Mouse (Mus musculus) kidney, adult 8-10 months (tissue): ENCODE data around the gene Pdrg1.
A peak's percentile ranks its signal among the peaks of the same experiment; 100 is the strongest.

Experiments
- DNase-seq, 2 experiments: peaks; one replicate each; pipeline ENCODE4 v3.0.0; 2022

Gene Pdrg1

DNA sequence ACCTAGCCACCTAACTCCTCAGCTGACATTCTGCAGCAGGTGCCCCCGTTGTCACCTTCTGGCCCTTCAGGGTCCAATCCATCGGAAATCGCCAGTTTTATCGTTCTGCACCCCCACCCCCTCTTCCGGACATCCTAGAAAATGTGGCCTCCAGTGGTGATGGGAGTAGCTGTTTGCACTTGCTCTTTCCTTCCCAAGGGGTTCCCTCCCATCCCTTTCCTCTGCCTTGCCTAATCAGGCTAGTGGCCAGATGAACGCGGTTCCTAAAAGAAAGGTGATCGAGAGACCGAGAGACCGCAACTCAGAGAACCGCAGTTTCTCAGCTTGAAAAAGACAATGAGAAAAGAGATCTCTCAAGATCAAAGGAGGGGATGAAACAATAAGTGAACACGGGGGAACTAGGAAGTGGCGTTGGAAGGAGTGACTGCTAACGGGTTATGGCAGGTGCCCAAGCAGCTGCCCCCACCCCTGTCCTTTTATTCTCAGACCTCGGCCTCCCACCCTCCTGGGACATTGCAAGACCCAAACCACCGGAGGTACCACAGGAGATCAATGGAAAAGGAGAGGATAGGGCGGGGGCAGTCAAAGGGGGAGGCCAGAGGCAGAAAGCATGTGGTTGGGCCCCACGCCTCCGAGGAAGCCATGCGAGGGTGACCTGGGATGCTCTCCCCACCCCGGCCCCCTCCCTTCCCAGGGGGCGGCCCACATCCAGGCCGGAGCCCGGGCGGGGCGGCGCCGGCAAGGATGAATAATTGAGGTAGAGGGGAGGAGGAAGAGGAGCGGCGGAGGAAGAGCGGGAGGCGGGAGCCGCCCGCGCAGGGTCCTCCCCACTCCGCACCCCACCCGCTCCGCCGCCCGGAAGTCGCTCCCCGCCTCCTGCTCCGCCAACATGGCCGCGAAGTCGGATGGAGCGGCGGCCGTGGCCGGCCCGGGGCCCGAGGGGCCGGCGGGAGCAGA, 16.2 kb upstream of the Pdrg1 start, which contains the start of gene Xkr7:
Gene Xkr7 (plus strand): TSS at position 727 of the 957 bp plus-strand sequence.
- DNase-seq = no peak

DNA sequence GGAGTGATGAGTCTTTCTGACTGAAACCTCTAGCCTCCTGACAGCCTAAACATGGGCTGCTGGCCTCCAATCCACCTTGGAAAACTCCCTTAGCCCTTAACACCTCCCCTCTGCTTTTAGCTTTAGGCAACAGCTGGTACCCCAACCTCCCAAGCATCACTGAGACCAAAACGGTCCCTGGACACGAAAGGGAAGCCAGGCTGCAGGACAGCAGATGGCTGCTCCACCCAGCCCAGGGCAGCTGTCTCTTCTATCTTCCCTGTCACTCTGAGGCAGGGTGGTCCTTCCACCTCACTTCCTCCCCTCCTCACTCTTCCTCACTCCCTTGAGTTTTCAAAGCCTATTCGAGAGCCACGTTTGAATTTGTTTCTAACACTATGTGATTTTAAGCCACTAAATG, 15.2 kb upstream of the Pdrg1 start:
- no peak for DNase-seq

DNA sequence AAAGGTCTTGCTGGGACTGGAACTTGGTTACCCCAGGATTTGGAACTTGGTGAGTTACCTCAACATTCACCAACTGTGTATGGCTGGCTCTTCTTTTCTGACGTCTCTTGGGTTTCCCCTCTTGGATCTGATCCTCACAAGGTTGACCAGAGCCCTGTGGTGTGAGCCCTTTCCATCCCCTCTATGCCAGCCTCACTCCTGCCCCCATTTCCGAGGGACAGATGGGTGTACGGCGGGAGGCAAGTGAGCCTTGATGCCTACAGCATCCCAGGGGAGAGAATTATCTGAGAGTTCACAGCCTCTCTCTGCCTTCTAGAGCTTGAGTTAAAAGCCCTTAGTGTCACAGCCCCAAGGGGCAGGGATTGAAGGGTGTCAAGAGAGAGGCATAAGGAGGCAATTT, 12.3 kb upstream of the Pdrg1 start:
- no peak for DNase-seq

DNA sequence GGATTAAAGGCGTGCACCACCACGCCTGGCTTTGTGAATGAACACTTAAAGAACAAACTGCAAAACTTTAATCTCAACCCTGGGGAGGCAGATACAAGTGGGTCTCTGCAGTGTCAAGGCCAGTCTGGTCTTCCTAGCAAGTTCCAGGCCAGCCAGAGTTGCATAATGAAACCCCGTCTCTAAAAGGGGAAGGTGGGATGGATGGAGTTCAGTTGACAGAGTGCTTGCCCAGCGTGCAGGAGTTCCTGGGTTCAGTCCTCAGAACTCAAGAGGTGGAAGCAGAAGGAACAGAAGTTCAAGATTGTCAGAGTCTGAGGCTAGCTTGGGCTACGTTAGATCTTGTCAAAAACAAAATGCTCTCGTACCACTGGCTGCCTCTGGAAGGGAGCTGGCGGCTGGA, 10.8 kb upstream of the Pdrg1 start:
- DNase-seq = no peak

DNA sequence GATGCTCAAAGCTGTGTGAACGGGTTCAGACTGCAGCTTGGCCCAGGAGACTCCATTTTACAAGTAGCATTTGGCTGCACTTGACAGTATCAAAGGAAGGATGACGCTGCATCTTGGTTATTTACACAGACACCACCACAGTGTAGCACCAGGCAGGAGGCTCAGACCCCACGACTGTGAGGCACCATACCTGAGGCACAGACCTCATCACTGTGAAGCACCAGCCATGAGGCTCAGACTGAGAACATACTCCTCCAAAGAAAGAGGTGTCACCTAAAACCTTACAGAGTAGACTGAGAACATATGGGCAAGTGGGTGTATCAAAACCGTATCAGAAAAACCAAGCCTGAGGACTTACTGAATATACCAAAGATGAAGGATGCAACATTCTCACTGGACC, 7.6 kb upstream of the Pdrg1 start:
- no peak for DNase-seq

DNA sequence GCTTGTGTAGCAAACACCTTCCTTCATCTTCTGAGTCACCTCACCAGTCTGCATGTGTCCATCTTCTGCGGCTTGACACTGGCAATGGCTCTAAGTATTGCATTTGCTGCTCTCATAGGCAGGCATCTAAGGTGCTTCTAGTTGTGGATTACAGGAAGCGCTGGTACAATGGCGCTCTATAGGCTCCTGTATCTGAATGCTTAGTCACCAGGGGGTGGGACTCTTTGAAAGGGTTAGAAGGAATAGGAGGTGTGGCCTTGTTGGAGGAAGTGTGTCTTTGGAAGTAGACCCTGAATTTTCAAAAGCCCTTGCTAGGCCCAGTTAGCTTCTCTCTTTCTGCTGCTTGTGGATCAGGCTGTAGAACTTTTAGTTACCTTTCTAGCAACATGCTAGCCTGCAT, 5.9 kb upstream of the Pdrg1 start:
- no peak for DNase-seq

DNA sequence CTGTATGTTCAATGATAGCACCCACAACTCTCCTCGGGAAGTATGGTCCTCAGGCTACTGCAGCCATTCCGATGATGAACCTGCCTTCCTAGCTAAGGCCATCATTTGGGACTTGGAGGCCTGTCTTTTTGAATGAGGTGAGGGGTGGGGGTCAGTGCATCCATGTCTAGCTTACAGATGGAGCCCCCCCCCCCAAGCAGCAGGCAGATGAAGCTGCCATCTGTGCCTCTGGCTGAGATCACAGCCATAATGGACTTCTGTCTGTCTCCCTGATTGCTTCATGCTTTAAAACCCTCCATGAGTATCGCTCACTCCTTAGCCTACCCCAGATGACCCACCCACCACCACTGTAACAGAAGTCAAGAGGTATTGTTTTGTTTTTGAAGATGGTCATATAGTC, 4.1 kb upstream of the Pdrg1 start:
- no peak for DNase-seq

DNA sequence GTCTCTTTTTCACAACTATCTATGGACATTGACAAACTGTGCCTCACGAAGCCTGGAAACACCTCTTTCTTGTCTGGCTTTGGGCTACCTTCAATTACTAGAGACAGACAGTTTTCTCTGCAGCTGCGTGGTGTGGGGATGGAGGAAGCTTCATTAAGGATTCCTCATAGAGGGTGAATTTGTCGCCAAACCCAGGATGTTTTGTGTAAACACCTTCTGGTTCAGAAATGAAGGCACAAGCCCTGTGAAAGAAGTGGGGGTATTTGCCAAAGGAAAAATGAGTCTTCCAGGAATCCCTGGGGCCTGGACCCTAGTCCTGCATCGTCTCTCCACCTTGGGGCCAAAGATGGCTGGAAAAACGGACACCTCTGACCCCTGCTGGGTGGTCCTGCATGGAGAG, 1.6 kb upstream of the Pdrg1 start:
- DNase-seq = no peak

DNA sequence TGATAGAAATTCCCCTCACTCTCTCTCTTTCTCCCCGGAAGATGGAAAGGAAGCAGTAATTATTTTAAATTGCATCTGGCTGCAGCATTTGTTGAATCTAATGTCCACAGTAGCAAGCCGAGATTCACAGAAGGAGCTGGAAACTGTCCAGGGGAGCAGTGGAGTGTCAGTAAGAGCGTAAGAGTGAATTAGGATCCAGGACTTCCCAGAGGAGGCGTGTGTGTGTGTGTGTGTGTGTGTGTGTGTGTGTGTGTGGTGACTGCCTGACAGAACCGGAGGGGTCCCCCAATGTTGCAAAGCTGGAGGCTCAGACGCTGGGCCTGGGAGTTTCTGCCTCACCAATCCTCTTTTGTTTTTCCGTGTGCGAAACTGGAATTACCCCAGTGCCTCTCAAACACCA, 577 bp upstream of the Pdrg1 start:
- DNase-seq = no peak

DNA sequence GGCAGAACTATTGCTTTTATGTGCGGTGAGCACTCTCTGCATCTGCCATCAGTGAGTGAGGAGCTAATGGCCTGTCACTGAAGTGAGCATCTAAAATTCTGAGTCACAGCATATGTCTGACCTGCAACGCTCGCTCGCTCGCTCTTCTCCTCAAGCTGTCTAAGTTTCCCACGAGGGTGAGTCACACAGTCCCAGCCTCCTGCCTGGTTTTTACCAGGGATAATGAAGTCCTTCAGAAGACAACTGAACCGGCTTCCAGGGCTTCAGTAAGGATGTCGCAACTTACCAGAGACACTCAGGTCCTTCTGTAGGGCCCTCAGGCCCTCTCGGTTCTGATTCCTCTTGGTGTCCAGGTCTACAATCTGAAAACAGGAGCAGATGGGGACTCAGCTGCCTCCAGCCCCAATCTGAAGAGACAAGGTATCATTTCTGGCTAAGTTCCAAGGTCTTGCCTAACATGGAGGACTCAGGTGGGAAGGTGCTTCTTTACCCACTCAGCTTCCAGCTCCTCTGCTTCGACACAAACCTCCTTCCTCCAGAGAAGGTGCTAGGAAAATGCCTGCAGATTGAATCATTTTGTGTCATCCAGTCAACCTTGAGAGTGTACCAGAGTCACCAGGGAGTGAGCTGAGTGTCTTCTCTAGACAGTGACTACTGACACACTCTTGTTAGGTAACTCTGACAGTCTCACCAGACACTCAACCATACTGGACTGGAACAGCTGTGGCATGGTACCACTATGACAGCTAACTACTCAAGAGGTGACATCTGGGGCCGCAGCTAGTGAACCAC, 1.3 kb downstream of the Pdrg1 start:
- no peak for DNase-seq

DNA sequence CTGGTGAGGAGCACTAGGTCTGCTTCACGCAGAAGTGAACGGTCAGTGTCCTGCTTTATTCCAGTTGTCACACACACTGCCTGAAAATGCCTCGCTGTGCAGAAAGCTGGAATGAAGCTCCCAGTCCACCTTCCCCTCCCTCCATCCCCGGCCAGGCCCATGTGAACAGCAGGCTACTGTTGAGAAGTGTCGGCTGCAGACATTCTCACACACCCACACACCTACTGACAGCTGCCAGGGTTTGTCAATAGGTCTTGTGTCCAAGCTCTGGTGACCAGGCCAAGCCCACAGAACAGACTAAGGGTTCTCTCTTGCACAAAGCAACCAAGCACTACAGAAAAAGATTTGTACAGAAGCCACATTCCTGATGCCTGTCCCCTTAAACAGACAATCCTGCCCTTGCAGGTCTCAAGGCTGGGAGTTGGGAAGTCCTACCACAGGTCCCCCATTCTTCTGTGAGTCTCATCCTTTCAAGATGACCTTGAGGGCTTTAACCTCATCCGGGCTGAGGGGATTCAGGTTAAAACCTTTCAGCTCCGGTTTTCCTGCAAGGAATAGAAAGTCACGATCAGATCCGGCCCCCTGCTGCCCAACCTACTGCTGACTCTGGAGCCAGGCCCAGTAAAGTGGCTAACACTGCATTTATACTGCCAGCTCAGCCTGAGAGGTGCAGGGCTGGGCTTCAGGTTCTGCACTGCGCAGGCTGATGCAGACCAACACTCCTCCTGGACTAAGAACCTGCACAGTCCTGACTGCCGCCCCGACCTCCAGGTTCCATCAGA, 5.8 kb downstream of the Pdrg1 start:
- no peak for DNase-seq

DNA sequence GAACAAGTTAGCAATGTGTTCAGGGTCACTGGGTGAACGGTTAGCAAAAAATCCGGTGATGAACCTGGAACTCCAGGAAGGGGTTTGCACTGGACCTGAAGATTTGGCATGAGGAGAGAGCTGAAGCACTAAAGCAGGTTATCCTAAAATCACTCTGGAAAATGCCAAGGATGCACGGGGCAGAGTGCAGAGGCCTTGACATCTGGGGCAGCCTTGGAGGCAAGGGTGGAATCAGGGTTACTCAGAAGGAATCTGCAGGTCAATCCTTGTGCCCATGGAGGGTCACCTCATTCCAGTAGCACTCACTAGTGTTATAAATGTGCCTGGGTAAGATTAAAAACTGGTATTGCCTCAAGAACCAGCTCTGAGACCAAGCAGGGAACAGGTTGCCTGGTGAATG, 9.2 kb downstream of the Pdrg1 start:
- DNase-seq = no peak

DNA sequence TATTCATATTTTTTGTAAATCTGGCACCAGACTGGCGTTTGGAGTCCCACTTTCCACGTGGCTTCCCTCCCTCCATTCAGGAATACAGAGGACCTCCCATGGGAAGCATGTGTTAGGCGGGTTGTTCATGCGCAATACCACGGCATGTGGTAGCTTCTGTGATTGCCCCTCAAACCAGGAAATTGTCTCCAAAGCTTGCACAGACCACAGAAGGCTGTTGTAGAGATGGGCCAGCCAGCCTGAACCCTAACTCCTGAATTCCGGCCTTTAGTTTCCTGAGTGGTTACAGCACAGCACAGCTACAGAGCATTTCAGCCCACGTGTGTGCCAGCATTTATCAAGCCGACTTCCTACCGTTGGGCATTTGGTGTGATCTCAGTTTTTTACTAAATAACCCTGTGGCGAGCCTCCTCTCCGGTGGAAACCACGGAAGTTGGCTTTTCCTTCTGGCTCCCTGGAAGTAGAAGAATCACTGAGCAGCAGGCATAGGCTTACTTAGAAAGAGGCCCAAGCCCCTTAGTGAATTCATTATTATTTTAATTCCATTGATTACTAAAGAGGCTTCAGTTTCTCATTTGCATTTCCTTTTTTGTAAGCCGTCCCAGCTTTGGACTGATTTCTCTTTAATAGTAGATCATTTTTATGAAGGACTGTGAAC, 11.4 kb downstream of the Pdrg1 start:
- DNase-seq = no peak

DNA sequence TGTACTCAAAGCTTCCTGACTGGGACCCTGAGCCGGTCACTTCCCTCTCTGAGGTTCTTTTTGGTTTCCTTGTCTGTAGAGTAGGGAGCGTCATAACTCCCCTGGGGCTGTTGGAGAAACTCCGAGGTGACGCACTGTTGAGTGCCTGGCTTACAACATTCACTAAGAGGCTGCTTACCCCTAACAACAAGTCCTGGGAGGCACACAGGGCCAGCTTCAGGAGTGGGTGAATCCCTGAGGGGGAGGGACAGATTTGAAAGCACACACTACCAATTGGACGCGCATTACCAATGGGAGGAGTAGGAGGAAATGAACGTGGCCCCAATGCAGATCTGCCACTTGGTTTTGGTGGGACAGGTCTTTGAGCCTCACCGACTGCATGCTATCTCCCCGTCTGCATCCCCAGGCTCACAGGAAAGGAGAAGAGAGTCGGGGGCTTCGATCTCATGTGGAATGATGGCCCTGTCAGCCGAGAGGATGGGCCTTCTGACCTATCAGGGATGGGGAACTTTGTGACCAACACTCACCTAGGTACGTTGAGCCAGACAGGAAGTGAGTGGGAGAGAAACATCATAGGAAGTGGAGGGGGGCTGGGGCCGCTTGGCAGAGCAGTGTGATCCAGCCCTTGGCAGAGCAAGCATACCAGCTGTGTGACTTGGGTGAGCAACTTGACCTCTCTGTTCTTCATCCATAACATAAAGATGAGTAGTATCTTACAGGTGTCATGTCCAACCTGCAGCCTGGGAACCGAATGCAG, 12.6 kb downstream of the Pdrg1 start:
- no peak for DNase-seq

DNA sequence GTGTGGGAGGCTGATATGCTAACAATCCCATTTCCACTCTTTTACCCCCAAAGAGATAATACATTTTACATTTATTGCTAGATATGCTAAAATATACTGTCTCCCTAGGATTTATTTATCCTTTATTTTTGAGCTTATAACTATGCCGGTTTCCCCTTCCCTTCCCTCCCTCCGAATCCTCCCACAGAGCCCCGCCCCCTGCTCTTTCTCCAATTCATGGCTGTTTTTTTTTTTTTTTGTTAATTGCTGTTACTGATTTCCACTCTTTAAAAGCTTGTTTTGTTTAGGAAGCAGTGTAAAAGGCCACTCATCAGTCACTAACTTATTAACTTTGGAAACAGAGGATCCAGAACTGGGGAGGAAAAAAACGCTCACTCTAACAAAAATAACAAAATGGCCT, 18.2 kb downstream of the Pdrg1 start:
- no peak for DNase-seq

DNA sequence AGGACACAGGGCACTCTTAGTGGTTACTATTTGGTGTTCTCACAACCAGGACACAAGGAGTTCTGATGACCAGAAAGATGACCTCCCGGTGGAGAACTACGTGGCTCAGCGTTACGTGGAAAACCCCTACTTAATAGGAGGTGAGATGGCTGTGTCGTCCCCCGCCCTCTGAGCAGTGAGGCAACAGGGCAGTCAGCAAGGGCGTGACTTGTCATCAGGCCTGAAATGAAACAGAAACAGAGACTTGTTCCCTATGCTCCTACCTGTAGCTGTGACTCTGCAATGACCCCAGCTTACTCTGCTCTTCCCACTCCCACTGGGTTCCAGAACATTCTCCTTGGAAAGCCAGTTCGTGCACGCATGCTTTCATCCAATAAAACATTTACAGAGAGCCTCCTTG, 23.7 kb downstream of the Pdrg1 start:
- peak; percentile 28 to 39 for DNase-seq

DNA sequence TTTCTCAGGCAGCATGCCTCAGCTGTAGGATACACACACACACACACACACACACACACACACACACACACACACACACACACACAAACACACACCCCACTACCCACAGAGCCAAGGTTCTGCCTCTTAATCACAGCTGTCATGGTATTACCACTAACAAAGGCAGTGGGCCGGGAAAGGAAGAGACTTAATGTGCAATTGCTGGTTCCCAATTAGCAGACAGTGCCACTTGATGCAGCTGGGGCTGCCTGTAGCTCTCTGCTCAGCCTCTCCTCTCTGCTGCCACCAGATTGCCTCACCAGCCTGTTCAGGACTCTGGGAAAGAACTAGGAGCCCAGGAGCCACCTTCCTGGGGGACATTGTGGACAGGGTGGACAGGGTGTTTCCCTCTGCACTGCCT, 29.6 kb downstream of the Pdrg1 start:
- no peak for DNase-seq

DNA sequence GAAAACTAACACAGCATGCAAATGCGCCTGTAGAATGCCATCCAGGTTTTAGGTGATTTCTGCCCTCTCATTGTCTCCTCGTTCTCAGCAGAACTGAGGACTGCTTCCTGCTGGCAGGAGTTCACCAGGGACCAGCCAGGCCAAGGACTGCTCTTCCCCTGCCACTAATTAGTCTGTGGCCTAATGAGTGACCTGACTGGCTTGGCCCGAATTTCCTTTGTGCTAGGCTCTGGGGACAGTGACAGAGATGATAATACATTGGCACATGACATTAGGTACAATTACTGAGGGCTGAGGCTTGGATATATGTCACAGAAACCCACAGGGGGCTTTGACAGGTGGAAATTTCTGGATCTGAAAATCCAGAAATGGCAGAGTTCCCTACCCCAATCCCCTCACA, 38.2 kb downstream of the Pdrg1 start:
- DNase-seq = no peak

DNA sequence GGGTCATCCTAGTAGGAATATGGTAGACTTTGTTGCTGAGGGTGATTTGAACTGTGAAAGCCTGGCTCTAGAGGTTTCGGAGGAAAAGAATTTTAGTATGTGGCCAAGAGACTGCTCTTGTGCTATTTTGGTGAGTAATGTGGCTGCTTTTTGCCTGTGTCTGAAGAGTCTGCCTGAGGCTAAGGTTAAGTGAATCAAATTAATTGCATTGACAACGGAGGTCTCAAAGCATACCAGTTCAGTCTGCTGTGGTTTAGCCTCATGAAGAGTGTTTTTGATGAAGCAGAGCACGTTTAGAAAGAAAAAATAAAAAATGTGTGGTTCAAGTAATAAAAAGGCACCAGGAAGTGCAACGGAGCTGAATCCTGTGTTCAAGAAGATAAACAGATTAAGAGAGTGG, 49.7 kb downstream of the Pdrg1 start:
- no peak for DNase-seq

DNA sequence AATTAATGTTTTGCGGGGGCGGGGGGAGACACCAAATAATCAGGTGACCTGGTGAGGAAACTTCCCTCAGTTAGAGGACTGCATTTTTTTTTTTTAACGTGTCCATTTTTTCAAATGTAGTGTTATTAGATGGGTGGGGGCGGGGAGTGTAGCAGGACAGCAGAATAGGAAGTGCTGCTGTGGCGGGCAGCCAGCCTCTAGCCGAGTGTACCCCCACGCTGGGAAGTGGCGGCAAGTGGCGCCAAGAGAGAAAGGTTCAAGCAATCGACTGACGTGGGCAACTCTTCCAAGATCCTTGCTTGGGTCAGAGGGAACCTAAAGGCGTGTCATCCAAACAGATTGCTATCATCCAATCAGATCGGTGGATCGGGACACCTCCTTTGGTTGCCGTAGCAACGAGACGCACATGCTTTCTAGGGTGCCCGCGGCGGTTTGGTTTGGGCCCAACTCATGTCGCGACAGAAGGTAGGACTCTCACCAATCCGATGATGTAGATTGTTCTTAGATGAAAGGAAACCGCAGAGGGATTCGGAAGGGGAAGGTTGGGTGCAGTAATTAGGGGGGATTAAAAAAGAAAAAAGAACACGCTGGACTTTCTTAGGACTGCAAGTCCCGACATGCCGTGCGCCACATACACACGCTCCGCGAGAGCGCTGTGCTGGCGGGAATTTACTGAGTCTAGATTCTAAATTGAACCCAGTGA, 53.0 kb downstream of the Pdrg1 start, which contains the start of gene Ttll9:
Gene Ttll9 (plus strand): TSS at position 395 of the 703 bp plus-strand sequence.
- peak; percentile 83 to 89 for DNase-seq
